Mouse (Mus musculus) thymus, adult 2 months (tissue): ENCODE measurements around the gene Lclat1.

Experiments used
- CTCF ChIP-seq: fragments of 200-500 bp; IDR thresholded peaks from 2 replicates; pipeline ENCODE4 v1.5.1; 2012; ENCODE audit warnings: mild to moderate bottlenecking, control low read depth, low read length, moderate library complexity, borderline replicate concordance; ENCODE audit not compliant: control insufficient read depth, poor library complexity, insufficient read depth; ENCODE audit errors: extremely low read depth
- POLR2A ChIP-seq: fragments of 200-500 bp; IDR thresholded peaks from 2 replicates; pipeline ENCODE4 v1.6.1; 2012; ENCODE audit warnings: mild to moderate bottlenecking, low read length, control low read depth, moderate library complexity; ENCODE audit not compliant: control insufficient read depth, poor library complexity, insufficient read depth; ENCODE audit errors: extremely low read depth

DNA sequence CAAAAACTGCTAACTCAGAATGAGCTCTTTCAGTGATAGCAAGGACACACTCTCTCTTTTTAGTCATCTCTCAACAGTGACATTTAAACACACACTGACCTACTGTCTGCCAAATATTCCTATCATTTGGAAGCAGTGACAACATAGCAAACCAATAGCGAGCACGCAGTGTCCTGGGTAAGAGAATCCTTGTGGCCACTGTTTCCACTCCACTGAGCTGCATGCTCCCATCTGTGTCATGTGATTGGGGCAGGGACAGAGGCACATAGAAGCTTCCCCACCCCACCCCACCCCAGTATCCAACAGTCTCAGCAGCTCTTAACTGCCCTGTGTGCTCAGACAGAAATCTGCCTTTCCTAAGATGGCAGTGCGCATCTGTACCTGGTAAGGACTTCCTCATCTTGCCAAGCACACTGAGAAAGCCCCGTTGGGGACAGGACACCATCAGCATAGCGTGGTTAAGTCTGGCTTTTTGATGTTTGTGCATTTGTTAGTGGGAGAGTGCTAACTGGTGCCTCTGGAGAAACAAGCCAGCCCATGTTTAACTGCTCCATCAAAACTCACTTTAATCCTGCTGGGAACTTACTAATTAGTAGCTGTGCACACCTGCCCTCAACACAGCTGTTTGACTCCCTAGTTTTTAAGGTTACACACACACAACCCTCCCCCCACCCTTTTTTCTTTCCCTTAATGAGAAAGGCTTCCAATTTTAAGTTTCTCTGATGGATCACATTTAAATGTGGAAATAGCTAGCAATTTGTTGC, 133.5 kb downstream of the Lclat1 start:
- TF ChIP-seq POLR2A (no peak), CTCF (no peak)
